Mouse (Mus musculus) urinary bladder, adult 2 months (tissue): ENCODE results near the gene Hirip3. TPM values are rescaled to one million over a fixed set of nuclear protein-coding genes. Genes with fewer than 3 reads are reported as not detected.

Experiments used
- DNase-seq: peaks from one replicate; pipeline ENCODE4 v3.0.0; 2022; ENCODE audit warnings: low spot score
- polyA plus RNA-seq: library from polyadenylated mRNA; depleted of rRNA; stranded (reverse); fragments of >200 nt; gene quantifications from 2 replicates; pipeline ENCODE4 v1.2.3, GENCODE M21; 2012; rRNA removed

Gene Hirip3
- polyA plus RNA-seq: 18.0 and 21.0 TPM in 2 replicates

DNA sequence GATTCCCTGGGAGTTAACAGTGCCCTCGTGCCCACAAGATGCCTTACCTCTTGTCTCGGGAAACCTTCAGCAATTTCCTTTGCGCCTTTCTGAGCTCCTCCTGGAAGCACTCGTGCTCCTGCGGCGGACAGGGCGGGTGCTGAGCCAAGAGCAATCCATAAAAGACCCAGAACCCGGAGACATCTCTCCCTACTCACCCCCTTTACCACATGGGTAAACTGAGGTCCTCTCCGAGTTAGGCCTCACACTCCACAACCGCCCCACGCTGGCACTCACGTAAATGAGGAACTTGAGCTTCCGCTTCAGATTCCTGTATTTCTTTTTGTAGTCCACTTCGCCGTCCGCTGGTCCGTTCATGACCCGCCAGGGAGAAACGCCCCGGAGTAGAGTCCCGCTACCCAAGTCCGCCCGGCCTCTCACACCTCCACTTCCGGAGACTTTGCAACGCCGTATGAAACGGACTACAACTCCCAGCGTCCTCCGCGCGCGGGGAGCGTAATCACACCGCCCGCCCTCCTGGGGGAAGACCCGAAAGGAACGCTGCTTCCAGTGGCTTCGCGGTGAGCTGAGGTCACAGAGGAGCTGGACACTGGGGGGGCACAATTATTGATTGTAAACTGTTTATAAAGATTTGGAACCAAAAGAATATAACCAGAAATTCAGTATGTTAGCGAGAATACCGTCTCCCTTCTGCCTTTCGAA is at the start of gene Hirip3:
Gene Hirip3, plus strand, starts transcription at position 544 of the 702 bp plus-strand sequence.
- DNase-seq: peak; percentile 86

DNA sequence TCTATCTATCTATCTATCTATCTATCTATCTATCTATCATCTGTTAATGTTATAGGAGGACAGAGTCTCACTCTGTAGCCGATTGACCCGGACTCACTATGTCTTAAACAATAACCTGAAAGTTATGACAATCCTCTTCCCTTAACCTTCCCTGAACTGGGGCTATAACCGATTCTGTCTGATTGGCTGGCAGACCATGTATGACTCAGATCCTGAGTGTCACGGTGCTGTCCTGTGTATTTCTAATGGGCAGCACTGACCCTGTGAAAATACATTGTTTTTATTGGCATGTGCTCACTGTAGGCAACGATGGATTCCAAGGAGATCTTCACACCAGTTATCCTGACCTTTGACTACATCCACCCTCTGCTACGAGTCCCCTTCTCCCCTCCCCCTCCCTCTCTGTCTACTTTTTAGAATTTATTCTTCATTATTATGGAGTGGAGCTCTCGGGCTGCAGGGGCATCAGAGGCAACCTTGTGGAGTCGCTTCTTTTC is 46.0 kb upstream of the Hirip3 start:
- DNase-seq: no peak

DNA sequence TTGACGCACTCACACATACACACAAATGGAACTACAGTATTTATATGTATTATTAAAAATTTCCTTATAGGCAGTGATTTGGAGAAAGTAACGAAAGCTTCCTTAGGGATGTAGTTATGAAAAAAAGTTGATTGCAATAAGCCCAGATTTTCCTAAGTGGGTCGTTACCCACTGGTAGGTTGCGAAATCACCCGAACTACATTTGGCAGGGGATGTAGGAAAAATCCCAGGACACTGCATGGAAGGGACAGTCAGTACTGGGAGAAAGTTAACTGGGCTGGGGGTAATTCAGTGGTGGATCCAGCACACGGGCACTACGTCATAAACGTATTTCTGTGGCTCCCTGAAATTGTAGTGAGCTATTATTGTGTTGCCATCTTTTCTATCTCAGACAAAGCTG is 45.3 kb upstream of the Hirip3 start:
- DNase-seq: no peak

DNA sequence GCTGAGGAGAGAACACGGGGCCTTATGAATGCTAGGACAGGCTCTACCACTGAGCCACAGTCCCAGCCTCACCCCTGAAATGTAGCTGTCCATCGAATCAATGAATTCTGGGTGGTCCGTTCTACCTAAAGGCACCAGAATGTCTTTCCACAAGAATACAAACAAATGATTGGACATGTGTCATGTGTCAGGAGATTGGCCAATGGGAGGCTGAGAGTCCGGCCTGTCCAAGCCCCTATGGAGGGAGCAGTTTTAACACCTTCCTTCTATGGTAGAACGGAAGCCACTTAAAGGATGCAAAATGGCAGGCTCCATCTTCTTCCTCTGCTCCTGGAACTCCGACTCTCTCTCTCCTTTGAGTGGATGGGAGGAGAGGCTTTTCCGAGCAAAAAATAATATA is 44.2 kb upstream of the Hirip3 start:
- DNase-seq: no peak

DNA sequence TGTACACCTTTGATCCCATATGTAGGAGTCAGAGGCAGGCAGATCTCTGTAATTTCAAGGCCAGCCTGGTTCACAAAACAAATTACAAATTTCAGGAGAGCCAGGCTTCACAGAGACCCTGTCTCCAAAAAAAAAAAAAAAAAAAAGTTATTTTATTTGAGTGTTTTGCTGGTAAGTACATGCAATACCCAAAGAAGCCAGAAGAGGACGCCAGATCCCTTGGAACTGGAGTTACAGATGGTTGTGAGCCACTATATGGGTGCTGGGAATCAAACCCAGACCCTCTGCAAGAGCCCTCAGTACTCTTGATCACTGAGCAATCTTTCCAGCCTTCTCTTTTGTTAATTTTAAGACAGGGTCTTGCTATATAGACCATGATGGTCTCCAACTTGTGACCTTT is 43.0 kb upstream of the Hirip3 start:
- DNase-seq: no peak

DNA sequence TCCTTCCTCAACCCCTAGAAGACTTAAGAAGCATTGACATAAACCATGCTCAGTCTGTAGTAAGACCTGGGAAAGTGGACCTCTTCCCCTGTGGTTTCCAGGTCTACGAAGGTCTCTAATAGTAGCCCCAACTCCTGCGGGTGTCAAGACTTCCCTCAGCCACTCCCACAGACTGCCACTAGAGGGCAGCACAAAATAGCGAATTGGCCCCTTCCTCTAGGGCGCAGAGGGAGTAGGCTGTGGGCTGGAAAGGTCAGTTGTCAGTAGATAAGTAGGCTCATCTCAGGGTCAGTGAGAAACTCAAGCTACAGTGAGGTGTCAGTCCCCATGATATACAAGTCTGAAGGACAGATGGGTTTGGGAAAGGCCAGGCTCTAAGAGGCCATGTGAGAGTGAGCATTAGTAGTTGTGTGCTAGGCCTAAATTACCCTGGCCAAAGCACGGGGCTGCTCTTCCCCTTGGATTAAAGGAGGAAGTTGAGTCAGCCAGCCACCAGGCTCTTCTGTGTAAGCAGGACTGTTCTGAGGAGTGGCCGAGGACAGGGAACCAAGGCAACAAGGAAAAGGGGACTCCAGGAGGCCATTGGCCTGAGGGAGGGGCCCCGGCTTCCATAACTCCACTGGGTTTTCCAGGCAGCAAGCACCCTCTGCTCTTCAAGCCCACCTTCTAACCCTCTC is 39.8 kb upstream of the Hirip3 start:
- DNase-seq: peak; percentile 54

DNA sequence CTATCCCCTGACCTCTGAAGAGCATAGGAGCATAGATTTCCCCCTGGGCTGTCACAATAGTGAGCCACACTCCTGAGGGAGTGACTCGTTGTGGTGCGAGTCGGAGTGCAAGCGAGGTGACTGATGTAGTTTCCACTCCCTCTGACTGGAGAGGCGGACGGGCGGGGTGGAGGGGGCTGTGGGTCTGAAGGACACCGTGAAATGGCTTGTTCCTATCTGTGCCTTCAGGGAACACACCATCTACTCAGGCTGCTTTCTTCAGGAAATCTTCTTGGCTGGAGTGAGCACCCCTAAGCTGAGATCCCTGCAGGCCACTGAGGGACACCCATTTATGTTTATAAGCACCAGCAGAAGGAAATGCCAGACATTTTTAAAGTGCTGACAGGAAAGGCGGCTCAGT is 39.0 kb upstream of the Hirip3 start:
- no peak for DNase-seq

DNA sequence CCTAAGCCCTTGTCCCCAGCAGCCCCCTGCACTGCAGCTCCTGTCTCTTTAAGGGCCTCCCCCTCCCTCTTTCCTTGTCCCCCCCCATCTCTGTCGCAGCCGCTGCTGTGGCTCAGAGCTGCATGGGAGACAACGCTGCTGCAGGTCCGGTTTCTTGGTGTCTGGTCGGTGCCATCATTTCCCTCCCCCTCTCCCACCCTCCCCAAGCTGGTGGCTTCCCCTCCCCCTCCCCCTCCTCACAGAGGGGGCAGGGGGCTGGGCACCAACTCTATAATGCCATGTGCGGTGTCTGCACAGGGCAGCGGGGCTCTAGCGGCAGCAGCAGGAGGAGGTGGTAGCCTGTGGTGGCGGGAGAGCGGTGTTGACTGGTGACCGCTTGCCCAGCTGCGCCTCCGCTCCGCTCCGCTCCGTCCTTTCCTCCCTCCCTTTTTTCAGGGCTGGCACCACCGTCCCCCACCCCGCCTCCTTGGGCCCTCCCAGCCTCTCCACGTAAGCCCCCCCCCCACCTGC is 38.5 kb upstream of the Hirip3 start:
- no peak for DNase-seq

DNA sequence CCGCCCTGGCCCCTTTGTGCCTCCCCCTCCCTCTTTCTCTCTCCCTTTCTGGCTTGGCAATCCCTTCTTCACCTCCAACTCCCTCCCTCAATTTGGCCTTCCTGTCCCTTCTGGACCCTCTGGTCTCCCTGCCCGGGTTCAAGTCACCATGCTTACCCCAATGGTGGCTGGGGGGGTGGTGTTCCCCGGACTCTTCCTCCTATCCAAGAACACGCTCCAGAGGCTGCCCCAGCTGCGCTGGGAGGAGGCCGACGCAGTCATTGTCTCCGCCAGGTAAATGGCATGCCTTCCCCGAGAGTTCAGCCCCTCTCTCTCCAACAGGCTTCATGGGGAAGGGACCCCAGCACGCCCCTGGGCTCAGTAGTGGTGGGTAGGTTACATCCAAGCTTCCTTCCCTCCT is 37.8 kb upstream of the Hirip3 start:
- DNase-seq: no peak

DNA sequence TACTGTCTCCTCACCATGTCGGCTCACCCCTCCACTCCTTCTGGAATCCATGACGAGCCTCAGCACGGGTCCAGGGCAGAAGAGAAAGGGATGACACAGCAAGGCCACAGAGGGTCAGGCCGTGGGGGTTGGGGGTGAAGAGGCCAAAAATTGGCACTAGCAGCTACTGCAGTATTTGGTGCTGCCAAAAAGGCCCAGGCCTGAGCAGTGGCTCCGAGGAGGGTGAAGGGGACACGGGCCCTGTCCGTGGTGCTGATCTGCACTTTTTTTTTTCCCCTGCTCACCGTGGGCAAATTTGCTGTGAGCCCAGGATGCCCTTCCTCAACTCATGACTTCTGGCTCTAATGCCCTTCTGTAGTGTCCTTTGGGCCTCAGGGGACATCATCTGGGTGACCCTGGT is 36.4 kb upstream of the Hirip3 start:
- no peak for DNase-seq

DNA sequence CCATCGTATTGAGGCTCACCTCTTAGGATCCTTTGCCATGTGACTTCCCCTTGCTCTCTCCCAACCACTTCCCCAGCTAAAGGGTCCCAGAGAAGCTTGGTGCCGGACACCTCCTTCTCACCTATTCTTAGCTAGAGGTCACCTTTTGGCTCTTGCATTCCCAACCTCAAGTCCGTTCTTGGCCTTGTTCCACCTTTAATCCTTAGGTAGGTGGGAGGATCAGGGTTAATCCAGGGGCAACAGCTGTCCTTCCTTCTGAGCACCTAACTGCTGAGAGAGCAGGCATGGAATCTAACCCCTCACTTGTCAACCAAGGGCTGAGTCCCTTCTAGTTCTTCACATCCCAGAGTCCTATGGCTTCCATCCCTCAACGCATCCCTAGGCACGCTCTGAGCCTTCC is 35.8 kb upstream of the Hirip3 start:
- no peak for DNase-seq

DNA sequence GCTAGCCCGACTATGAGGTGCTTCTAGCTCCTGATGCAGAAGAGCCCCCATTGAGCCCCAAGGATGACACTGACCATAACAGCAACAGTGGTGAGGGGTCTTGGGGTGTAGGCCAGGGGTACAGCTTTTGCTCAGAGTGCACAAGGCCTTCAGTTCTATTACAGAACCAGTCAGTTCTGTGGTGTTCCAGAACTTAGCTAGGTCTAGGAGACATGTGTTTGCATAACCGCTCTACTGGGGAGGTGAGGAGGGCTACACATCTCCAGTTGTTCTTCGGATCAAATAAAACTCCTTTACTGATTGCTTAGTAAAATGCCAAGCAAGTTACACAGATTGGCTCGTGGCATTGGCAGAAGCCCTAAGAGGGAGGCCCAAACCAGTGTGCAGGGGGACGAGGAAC is 30.2 kb upstream of the Hirip3 start, which contains the start of gene 4930451I11Rik:
Gene 4930451I11Rik, minus strand, starts transcription at position 101 of the 400 bp plus-strand sequence.
- DNase-seq: no peak

DNA sequence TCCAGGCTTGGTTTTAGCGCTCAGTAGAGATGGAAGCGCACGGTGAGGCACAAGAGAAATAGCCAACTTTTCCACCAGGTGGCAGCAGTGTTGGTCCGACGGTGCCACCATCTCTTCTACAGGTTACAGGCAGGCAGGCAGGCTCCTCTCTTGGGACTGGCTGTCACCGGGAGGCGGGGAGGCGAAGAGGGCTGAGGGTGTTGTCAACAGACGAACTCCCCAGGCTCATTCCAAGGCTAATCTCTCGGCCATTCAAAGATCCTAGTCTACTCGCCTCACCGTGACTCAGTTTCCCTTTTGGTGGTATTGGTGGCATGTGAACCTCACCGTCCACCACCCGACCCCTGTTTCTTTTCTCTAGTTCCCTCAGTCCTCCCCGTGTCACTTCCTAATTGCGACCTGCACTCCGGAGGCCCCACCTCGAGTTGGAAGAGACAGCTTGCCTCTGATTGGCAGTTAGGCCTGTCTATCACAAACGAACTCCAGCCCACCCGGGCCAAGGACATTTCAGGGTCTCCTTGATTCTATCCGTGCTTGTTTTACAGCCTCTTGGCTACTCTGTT is 29.7 kb upstream of the Hirip3 start:
- no peak for DNase-seq

DNA sequence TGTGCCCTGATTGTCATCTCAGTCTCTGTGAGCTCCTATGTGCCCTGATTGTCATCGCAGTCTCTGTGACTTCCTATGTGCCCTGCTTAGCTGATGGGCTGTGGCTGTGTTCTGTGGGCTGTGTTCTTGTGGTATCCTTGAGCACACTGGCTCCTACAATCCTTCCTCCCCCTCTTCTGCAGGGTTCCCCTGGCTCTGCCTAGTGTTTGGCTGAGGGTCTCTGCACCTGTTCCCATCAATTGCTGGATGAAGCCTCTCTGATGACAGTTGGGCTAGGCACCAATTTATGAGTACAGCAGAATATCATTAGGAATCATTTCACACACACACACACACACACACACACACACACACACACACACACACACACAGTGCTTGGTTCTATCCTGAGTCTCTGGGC is 28.5 kb upstream of the Hirip3 start:
- DNase-seq: no peak

DNA sequence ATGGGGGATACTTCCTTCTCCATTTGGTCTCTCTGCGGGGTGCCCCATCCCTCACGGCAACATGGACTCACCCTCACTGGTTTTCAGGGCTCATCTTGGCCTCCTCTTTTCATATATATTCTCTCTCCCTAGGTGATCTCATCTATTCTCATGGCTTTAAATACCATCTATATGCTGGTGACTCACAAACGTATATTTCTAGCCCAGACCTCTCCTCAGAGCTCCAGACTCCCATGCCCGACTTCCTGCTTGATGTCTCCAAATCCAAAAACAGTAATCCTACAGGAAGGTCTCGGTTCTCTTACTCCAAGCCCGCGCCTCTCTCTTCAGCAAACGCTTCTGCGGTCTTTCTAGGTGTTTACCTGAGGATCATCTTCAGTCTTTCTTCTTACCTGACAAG is 18.5 kb upstream of the Hirip3 start:
- no peak for DNase-seq

DNA sequence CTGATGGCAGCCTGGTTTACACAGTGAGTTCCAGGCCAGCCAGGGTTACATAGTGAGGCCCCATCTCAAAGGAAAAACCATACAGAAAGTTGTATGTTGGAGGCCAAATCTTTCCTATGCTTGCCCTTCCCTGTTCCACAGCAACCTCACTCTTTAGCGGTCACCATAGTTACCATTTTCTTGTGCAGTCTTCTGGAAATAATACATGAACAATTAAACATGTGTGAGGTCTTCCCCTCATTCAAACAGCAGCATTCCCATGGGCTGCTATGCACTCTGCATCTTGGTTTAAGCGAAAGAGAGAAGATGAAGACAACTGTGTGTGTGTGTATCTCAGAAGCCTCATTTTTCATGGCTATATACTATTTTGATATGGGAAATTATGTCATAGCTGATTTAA is 16.3 kb upstream of the Hirip3 start:
- no peak for DNase-seq

DNA sequence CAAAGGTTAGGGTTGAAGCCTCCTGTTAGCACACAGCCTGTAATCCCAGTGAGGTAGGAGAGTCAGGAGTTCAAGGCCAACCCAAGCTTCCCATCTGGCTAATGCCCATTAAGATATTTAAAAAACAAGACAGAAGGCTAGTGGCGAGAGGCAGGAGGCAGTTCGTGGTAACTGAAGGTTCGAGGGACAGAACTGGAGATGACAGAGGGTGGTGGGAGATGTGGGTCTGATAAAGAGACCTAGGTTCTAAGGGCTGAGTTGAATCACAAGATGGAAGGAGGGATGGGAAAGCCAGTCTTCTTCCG is 14.7 kb upstream of the Hirip3 start, which contains the start of gene Doc2a:
Gene Doc2a, plus strand, starts transcription at position 301 of the 305 bp plus-strand sequence.
- DNase-seq: no peak

DNA sequence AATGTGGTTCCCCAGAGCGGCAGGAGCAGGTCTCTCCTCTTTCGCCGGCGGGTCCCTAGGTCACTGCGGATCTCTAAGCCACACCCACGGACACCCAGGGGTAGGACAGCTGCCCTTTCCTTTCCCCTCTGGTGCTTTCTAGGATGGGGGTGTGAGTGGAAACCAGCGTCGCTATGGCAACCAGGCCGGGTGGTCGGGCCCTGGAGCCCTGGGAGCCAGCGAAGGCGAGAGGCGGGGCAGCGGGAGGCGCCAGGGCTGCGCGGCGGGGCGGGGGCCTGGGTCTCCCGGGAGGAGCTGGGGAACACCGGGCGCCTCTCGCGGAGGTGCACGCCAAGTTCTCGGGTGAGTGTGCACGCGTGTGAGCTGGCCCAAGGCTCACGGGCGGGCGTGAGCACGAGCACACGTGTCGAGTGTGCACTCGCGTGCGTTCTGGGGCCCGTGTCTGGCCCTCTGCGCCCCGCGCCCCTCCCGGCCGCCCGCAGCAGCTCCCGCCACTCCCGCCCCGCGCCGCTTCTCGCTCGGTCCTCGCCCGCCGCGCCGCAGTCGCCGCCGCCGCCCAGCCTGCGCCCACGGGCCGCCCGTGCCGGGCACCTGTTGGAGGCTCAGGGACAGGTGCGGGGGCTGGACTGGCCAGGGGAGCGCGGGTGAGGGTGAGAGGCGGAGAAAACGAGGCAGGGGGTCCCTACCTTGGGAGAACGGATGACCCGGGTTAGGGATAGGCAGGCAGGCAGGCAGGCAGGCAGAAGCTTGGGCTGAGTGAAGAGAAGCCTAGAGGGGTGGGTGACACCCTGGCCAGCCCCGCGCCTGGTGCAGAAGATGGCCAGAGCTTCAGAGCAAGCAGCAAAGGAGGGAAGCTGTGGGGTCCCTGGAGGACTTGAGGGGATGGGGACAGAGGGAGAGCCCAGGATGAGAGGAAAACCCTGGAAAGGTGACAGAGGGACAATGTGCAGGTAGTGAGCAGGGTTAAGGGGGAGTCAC is 14.1 kb upstream of the Hirip3 start:
- DNase-seq: no peak

DNA sequence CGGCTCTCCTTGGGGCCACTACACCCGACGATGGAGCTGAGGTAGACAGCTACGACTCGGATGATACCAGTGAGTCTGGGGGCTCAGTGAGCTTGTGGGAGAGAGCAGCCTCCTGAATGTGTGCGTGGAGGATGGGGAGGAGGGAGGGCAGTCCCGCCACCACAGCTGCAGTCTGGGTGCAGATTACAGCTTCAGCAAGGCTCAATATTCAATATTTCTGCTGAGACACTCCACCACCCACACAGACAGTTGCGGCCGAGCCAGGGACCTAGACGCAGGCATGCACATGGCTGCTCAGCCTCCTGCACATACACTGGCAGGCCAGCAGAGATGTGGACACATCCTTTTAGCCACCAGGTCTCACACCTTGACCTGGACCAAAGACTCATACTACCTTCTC is 13.0 kb upstream of the Hirip3 start:
- DNase-seq: no peak

DNA sequence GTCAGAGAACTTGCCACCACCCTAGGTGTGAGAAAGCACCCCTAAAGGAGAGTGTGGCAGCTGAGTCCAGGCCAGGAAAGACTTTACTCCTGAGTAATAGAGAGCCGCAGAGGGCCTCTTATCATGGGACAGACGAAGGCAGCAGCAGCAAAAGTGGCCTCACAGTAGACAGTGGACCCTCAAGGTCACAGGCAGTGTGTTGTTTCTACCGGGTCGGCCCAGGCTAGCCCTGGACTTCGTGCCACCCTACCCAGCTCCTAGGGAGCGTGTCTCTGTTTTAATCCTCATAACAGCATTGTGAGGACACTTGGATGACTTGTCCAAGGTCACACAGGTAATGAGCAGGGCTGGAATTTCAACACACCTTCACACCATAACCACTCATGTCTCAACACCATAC is 11.6 kb upstream of the Hirip3 start:
- no peak for DNase-seq

DNA sequence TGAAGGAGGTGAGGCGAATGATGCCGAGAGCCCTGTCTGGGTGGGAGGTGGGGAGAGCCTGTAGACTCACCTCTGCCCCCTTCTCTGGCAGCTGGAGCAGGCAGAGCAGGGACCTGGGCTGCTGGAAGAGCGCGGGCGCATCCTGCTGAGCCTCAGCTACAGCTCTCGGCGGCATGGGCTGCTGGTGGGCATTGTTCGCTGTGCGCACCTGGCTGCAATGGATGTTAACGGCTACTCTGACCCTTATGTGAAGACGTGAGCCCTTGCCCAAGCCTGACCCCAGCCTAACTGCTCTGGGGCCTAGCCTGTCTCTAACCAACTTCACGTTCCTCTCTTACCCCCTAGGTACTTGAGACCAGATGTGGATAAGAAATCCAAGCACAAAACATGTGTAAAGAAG is 10.6 kb upstream of the Hirip3 start:
- no peak for DNase-seq

DNA sequence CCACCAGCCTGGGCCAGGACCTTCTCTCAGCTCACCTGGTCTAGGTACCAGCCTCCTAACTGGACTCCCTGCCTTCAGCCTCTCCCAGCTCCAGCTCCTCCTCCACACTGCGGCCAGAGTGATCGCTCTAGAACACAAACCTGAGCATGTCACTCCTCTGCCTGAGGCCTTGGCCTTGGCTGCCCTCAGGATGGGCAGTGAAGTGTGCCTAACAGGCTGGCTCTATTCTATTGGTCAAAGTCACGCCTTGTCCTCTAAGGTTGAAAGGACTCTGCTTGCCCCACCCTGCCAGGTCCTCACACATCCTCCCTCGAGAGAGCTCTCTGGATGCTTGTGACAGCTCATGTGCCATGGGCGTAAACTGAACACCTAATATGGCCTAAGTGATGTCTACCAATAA is 8.3 kb upstream of the Hirip3 start:
- DNase-seq: no peak
